Mouse (Mus musculus): ENCODE measurements around the gene Itgb1. TPM values are rescaled to one million over a fixed set of nuclear protein-coding genes. Genes with fewer than 3 reads are reported as not detected.
A peak's percentile ranks its signal among the peaks of the same experiment; 100 is the strongest.

Gene Itgb1
- 100 to 1,000 TPM; 645 to 673 TPM for total RNA-seq (2021)

- DNase-seq = peak; percentile 97
Observed at GRCm38 (mm10) chr8:128685507-128686428, at the start of gene Itgb1. TSS of gene Itgb1 (plus strand) at chr8:128685654.

DNA sequence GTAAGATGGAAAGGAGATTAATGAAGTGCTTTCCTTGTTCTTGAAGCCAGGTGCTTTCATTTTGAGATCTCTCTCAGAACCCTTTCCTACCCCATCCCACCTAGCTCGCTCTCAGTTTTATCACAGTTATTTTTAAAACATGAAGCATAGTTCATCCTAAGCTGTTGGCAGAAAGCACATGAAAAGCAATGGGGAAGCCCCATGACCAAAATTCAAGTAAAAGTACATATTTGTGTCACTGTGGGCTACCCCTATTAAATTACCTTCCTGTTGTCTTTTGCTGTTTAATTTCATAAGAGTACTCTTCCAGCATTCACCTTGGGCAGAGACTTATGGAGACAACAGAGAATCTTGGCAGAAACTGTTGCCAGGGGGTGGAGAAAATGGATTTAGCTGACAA, 42.4 kb upstream of the Itgb1 start:
- DNase-seq = no peak

GRCm38 (mm10) chr8:128645452-128645851, 40.0 kb upstream of the Itgb1 start:
- DNase-seq = no peak

- no peak for DNase-seq
Observed at GRCm38 (mm10) chr8:128646456-128646855, 39.0 kb upstream of the Itgb1 start.

DNA sequence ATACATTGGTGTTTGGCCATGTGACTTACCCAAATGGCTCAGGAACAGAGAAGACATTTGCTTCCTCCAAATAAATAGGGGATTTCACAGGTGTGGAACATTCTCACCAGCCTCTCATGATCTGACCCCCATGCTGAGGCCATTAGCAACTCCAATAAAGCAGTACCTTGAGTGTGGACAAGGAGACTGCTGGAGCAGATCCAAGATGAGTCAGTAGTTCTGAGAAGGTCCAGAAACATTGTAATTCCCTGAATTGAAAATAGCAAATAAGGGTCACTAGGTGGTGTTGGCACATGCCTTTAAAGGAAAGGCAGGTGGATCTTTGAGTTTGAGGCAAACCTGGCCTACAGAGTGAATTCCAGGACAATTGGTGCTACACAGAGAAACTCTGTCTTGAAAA, 37.4 kb upstream of the Itgb1 start:
- DNase-seq = no peak

- DNase-seq = no peak
Observed at GRCm38 (mm10) chr8:128650331-128650855, 35.1 kb upstream of the Itgb1 start.

- DNase-seq = peak; percentile 67
Observed at GRCm38 (mm10) chr8:128652399-128653109, 32.9 kb upstream of the Itgb1 start.

DNA sequence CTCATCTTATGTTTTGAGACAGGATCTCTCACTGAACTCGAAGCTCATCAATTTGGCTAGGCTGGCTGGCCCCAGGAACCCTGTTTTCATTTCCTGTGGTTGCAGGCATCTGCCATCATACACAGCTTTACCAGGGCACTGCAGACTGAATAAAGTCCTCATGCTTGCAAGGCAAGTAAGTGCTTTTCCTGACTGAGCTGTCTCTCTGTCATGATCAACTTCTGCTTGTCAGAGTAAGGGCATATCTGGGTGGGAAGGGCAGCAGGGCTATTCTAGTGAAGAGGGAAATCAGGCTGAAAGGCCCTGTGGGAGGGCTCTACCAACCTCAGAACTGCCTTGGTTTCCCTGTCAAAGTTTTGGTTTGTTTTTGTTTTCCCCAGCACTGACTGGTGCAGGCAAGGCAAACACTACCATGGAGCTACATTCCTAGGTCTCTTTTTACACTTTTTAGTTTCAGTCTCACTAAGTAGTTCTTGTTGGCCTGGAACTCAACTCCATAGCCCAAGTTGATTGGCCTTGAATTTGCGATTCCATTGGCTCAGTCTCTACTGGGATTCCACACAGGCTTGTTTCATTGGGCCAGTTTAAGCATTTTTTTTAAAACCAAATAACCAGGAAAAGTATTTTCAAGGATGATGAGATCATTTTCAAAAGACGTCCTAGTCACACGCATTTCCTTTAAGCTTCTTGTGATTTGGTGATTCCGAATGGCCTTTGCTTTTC, 31.7 kb upstream of the Itgb1 start:
- peak; percentile 39 for DNase-seq

DNA sequence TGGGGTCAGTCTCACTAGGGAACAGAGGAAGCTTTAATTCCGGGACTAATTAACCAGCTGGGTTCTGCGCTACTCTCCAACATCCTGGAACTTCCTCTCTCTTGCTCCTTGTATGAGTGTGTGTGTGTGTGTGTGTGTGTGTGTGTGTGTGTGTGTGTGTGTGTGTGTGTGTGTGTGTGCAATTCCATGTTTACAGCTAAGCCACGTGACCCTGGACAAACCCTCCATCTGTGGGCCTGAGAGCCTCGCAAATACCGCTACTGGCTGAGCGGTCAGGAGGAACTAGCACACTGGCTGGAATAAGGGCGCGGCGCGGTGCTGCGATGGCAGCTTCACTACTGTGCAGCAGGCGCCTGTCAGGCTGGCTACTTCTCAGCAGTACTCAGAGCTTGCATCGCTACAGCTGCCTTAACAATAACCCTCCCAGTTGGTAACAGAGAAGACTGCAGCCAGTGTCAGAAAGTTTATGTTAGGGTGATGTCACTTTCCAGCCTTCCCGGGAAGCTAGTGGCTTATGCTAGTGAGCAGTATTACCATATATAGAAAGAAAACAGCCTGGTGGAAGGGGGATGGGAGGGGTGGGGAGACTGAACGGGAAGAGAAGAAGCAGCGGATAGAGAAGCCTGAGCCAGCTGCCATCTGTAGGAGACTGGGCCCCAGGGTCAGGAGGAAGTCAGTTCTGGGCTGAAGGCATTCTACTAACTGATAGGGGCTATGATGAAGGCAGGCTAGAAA, 30.9 kb upstream of the Itgb1 start:
- DNase-seq = peak; percentile 83

DNA sequence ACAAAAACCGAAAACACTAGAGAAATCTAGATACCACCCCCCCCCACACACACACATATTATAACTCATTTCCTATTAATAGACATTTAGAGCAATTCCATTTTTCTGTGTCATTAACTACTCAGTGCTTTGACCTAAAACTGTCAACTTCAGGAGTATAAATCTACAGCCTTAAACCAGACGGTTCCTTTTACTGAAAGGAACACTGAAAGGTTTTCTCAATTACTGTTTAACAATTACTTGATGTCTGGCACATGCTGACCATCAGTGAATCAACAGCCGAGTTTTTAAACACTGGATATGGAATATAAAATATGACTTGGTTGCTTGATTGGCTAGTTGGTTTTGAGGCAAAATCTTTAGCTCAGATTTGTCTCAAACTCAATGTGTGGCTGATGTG, 23.3 kb upstream of the Itgb1 start:
- no peak for DNase-seq

GRCm38 (mm10) chr8:128662696-128663095, 22.8 kb upstream of the Itgb1 start:
- no peak for DNase-seq

- no peak for DNase-seq
Observed at GRCm38 (mm10) chr8:128663106-128663505, 22.3 kb upstream of the Itgb1 start.

DNA sequence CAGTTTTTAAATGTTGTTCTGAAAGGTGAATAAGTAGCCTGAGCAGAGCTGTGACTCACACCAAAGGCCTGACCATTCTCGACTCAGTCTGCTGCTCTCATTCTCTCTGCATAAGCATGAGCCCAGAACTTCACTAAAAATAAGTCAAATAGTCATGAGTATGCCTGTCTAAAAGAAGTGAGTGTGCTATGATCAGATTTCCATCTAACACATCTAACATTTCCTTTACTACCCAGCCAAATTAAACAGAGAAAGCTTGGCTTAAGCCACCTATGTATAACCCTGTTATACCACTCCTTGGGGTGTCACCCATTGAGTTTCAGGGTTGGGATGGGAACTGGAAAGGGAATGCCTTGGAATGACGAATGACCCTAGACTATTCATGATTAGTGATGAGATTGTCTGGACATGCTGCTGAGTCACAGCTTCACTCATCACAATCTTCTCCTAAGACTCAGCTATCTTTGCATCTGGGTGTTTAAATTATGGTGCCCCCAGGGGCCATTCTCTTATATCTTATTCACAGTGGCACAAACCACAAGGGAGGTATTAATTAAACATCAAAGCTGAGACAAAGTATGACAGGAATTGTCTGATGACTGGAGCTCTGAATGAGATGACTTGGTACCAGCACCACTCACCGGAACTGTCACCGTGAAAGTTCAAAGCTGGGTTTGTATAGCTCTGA, 18.7 kb upstream of the Itgb1 start:
- no peak for DNase-seq

GRCm38 (mm10) chr8:128671813-128672212, 13.6 kb upstream of the Itgb1 start:
- DNase-seq = no peak

DNA sequence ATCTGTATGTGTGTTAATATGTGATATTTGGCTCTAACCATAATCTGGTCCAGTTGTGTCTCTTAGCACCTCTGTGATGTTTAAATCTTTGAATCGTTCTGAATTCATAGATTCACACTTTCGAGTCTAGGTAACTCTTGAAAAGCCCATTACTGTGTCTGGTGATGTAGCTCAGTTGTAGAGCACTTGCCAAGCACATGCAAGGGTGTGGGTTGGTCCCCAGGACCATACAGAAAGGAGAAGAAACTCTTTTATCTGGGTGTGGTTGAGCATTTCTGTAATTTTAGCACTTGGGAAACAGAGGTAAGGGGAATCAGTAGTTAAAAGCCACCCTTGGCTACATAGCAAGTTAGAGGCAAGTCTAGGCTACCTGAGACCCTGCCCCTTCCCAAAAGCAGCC, 13.0 kb upstream of the Itgb1 start:
- no peak for DNase-seq

GRCm38 (mm10) chr8:128672950-128673349, 12.5 kb upstream of the Itgb1 start:
- no peak for DNase-seq

- DNase-seq = no peak
Observed at GRCm38 (mm10) chr8:128675848-128676629, 9.4 kb upstream of the Itgb1 start.

GRCm38 (mm10) chr8:128679909-128680308, 5.5 kb upstream of the Itgb1 start:
- DNase-seq = peak; percentile 78

DNA sequence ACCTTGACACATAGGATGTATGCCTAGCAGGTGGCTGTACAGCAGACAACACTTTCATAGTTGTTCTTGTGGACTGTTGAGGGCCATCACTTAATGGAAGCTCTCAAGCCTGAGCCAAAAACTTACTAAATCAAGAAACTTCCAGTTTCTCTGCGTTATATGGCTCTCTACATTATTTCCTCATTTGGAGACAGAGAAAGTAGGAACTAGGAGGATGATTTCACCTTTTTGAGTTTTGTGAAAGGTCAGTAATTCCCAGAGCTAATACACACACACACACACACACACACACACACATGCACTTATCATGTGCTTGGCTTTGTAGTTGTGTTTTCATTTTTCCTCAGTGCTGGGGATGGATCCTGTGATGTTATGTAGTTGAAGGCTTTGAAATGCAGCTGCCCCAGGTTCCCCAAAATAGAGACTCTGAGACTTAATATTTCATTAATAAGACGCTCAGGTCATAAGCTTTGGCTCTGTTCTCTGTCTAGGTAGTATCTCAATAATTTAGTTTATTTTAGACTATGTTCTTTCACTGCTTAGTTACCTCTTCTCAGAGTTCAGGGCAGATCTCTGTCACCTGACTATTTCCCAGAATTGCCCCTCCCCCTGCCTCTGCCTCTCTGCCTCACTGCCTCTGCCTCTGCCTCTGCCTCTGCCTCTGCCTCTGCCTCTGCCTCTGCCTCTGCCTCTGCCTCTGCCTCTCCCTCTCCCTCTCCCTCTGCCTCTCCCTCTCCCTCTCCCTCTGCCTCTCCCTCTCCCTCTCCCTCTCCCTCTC, 4.7 kb upstream of the Itgb1 start:
- DNase-seq = no peak

- no peak for DNase-seq
Observed at GRCm38 (mm10) chr8:128681970-128682369, 3.5 kb upstream of the Itgb1 start.
